Mouse (Mus musculus) adrenal gland, adult 18-20 months (tissue): ENCODE measurements at regions not wholly inside any gene's neighbourhood (a gene's known extent, or its start where the extent isn't known, plus 50 kb on each side); places are given as distances from the start of the nearest gene placed in this dataset.
A peak's percentile ranks its signal among the peaks of the same experiment; 100 is the strongest.

Experiments
- DNase-seq, 2 experiments: peaks; one replicate each; pipeline ENCODE4 v3.0.0; 2021 to 2022; ENCODE audit warnings: low spot score in 2 of 2

- DNase-seq = no peak
These were observed 73.5 kb upstream of the Gm16223 start for GRCm38 (mm10) chr5:41994307-41994706.

DNA sequence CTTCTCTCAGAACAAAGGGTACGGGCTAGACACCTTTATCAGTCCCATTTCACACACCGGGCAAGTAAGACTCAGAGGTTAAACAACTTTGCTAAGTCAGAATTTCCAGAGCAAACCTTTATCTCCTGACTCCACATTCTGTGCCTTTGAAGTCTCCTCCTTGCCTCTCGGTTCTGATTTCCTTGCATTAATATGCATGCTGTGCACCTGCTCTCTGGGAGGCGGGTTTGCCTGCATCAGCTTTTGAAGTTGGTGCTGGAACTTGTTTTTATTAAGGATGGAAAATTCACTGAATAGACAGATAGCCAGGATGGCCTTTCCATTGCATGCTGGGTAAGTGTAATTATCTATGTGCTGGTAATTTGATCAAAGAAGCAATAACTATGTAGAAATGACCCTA is 84.2 kb upstream of the Gm16223 start:
- DNase-seq = no peak

- DNase-seq = no peak
These were observed 92.2 kb upstream of the Gm16223 start for GRCm38 (mm10) chr5:41975535-41975934.

DNA sequence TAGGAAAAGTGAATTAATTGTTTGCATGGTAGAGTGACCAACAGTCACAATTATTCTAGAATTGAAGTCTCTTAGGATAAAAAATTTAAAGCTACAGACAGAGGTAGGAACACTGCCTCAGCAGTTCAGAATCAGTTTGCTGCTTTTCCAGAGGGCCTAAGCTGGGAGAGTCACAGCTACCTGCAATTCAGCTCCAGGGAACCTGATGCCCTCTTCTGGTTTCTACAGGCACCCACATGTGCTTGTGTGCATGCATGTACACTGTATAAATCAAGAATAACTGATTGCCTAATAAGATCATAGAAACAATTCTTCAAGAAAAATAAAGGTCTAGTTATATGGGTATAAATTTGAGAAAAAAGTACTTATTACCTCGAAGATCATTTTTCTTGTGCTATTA is 96.6 kb upstream of the Gm16223 start:
- peak in 1 of 2 experiments; percentile 4 for DNase-seq

GRCm38 (mm10) chr5:41966958-41967357 is 100.8 kb upstream of the Gm16223 start:
- no peak for DNase-seq

GRCm38 (mm10) chr5:41947114-41947640 is 103.1 kb upstream of the Bod1l start:
- DNase-seq = peak in 1 of 2 experiments; percentile 6

- no peak for DNase-seq
These were observed 99.3 kb upstream of the Bod1l start for GRCm38 (mm10) chr5:41943399-41943798.

DNA sequence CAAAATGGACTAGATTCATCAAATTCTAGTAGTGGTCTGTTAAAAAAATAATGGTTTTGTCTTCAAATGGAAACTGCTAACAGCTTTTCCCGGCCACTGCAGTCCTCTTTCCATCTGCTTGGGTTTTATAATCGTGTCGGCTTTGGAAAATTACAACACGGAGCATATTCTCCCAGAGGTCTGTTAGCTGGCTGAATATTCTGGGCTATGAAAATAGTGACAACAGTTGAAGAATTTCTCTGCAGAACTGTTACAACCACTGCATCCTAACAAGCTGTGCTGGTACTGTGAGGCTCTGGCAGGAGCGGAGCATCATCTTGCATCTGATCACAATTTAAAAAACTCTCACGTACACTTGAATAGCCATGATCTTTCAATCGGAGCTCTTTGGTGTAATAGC is 98.0 kb upstream of the Bod1l start:
- DNase-seq = no peak

DNA sequence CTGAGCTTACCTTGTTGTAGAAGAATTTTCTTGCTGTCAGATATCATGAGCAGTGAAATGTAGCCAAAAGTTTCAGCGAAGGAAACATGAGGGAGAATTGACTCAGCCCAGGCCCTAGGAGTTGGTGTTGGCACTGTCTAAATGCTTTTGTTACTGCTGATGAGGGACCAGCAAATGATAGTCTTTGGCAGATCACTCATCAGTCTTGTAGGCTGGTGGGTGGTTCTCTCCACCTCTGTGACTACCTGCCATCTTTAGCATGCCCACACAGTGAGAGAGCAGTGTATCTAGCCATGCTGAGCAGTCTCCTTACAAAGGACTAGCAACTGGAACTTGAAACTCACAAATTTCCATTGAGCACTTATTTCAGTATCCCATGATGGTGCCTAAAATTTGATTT is 97.1 kb upstream of the Bod1l start:
- DNase-seq = no peak

DNA sequence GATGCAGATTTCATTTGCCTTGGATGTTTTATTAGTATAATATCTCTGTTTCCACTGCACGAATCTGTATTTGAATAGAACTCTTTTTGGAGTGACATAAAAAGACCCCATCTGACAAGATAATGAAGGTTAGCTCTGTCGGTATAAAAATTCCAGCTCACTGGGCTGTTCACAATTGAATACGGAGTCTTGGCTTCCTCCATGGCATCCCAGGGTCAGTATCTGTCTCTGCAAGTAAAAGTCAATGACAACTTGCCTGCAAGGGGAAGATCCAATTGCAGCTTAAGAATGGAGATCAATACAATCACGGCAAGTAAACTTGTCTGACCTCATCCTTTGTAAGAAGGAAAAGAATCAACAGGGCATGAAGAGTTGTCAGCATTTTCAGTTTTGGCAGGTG is 95.6 kb upstream of the Bod1l start:
- no peak for DNase-seq

DNA sequence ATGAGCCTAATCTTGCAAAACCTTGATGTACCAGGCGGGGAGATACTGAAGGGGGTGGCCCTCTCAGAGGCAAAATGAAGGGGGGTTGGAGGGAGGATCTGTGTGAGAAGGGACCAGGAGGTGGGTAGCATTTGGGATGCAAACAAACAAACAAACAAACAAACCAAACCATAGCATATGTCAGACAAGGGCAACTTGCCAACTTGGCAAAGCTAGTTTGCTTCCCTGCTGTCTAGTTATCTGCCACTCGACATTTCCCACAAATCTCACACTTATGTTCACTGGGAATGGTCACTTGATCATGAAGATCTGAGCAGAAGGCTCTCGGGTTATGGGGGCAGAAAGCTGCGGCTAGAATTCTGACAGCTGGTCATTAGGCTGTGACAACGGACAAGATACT is 65.9 kb upstream of the Bod1l start:
- no peak for DNase-seq

- no peak for DNase-seq
These were observed 63.6 kb upstream of the Bod1l start for GRCm38 (mm10) chr5:41907749-41908148.

GRCm38 (mm10) chr5:41904512-41904911 is 60.4 kb upstream of the Bod1l start:
- DNase-seq = no peak

DNA sequence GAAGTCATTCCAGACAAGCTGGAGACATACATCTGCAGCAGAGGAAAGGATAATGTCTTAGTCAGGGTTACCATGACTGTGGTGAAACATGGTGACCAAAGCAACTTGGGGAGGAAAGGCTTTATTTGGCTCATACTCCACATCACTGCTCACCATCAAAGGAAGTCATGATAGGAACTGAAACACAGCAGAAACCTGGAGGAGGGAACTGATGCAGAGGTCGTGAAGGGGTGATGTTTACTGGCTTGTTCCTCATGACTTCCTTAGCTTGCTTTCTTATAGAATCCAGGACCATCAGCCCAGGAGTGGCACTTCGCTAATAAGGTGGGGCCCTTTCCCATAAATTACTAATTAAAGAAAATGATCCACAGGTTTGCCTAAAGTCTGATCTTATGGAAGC is 55.1 kb upstream of the Bod1l start:
- DNase-seq = no peak

DNA sequence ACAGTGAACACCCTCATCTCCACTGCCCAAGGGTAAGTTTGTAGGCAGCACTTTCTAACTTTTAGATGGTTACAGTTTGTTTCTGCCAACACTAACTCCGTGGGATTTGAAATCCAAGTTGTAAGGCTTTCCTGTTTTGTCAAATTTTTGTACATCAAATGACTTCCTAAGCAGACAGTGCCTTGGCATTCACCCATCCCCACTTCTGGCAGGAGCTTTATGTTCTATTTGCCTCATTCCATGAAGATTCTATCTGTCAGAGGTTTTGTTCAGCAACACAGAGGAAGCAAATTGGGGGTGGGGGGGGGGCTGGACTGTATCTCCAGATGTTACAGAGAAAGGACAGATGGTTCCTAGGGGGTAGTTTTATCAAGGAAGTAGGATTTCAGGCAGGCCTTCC is 54.6 kb upstream of the Bod1l start:
- DNase-seq = no peak
